Mouse (Mus musculus) limb, embryonic 13.5 days (tissue): ENCODE data around the gene Meis2. TPM values are rescaled to one million over a fixed set of nuclear protein-coding genes. Genes with fewer than 3 reads are reported as not detected.

Source experiments
- ATAC-seq: fragments of 200-750 bp; cut with Nextera tagmentation; 2 replicates; pipeline ENCODE4 v1.8.0; 2017; ENCODE audit warnings: low read depth, moderate number of reproducible peaks, moderate TSS enrichment; ENCODE audit not compliant: low FRiP score
- H3K27ac ChIP-seq: fragments of 300-500 bp; sonication (generic); 2 replicates; pipeline ENCODE4 v1.5.1; 2015; ENCODE audit warnings: inconsistent platforms, mild to moderate bottlenecking, moderate library complexity
- H3K27me3 ChIP-seq: fragments of 300-500 bp; sonication (generic); 2 replicates; pipeline ENCODE4 v1.6.1; 2015; ENCODE audit warnings: mild to moderate bottlenecking, inconsistent platforms
- H3K36me3 ChIP-seq: fragments of 300-500 bp; sonication (generic); 2 replicates; pipeline ENCODE4 v1.6.1; 2015; ENCODE audit warnings: inconsistent platforms, mild to moderate bottlenecking, moderate library complexity
- H3K4me1 ChIP-seq: fragments of 300-500 bp; sonication (generic); 2 replicates; pipeline ENCODE4 v1.6.1; 2015; ENCODE audit warnings: inconsistent platforms
- H3K4me2 ChIP-seq: fragments of 300-500 bp; sonication (generic); replicated peaks from 2 replicates; pipeline ENCODE4 v1.6.1; 2015; ENCODE audit warnings: inconsistent platforms, mild to moderate bottlenecking, moderate library complexity
- H3K4me3 ChIP-seq: fragments of 300-500 bp; sonication (generic); 2 replicates; pipeline ENCODE4 v1.5.1; 2015; ENCODE audit warnings: moderate library complexity, mild to moderate bottlenecking, inconsistent platforms
- H3K9ac ChIP-seq: fragments of 300-500 bp; sonication (generic); 2 replicates; pipeline ENCODE4 v1.6.1; 2015; ENCODE audit warnings: mild to moderate bottlenecking, inconsistent platforms
- H3K9me3 ChIP-seq: fragments of 300-500 bp; sonication (generic); 2 replicates; pipeline ENCODE4 v1.6.1; 2016; ENCODE audit warnings: inconsistent platforms
- WGBS: fragments of 180-500 bp; shearing (Covaris S2); methylation state at CpG from one replicate; pipeline ENCODE4 v1.1.7; 2015; 5-methylcytosine and 5-hydroxymethylcytosine counted together
- polyA plus RNA-seq: library from polyadenylated mRNA; unstranded; fragments of >200 nt; fragmentation: Nextera tagmentation; extraction: Ambion mirVana; gene quantifications from 2 replicates; pipeline ENCODE4 v1.2.1, GENCODE M21; 2015

The Meis2 gene
- polyA plus RNA-seq, 1 experiment from 2014 or later, result 18.6 TPM

DNA sequence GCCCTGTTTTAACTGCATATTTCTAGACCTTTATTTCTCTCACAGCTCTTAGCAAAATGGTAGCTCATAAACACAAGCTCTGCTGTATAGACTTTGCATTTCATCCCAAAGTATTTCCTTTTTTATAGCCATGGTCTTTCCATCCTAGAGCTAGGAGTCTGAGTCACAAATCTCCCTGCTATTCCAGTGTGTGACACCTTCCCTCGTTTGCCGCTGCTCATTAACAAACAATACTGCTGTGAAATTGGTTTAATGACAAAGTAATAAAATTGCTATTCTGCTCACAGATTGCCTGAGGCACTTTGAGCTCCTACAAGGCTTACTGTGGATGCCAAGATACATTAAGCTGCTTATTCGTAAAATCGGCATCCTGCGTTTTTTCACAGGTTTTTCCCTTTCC is 168.1 kb downstream of the Meis2 start:
- WGBS, result 8% methylated on average over 5 of the region's 5 CpGs
- Histone ChIP-seq H3K9me3 (no peaks in the 10 kb centered on the region), H3K9ac (no peak overlapping the region), H3K27ac (no peak overlapping the region), H3K27me3 (peaks cover 55% of the 10 kb centered on the region), H3K36me3 (no peaks in the 10 kb centered on the region), H3K4me3 (no peak overlapping the region), H3K4me1 (peaks cover 31% of the 10 kb centered on the region), H3K4me2 (peak overlapping the region; percentile 23; the same call in 1 of the 2 replicates)
- no peak for ATAC-seq

DNA sequence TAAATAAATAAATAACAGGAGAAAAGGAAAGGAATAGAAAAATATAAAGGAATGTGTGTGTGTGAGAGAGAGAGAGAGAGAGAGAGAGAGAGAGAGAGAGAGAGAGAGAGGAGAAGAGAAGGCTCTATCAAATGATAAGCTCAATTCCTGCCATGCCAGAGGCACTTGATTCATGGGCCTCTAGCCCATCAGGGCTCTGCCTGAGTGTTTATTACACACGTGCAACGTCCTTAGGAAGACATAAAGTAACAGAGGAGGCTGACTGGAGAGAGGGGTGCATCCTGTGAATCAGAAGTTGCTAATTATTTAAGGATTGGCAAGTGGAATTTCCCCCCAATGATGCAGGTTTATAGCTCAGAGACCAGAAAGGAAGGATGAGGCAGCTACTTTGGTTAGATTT is 168.6 kb downstream of the Meis2 start:
- Histone ChIP-seq H3K4me3 (no peak overlapping the region), H3K4me1 (peaks cover 31% of the 10 kb centered on the region), H3K27ac (no peak overlapping the region), H3K36me3 (no peaks in the 10 kb centered on the region), H3K27me3 (peaks cover 60% of the 10 kb centered on the region), H3K9ac (no peak overlapping the region), H3K4me2 (no peak overlapping the region), H3K9me3 (no peaks in the 10 kb centered on the region)
- ATAC-seq, result no peak
- 16% methylated on average over 2 of the region's 2 CpGs for WGBS

DNA sequence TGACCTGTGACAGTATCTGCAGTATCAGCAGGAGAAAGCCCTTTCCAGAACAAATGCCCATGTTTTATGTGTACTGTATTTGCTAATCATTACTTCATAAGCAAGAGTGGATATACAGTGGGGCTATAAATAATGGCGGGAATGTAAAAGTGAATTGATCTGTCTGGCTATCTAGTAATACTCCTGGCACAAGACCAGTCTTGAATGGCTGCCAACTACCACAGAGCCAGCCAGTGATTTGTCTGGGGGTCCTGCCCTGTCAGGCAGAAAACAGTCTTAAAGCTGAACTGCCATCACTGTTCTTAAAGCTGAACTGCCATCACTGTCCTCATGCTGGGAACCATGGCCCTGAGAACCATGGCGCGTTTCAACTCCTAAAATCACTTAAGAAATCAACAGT is 169.9 kb downstream of the Meis2 start:
- peaks cover 69% of the 10 kb centered on the region for H3K27me3 ChIP-seq
- H3K27ac ChIP-seq, result no peak overlapping the region
- 0 out of 2 replicates have a peak, but pooled peaks have one; percentile 6 for ATAC-seq
- WGBS, result 75% methylated on average over 3 of the region's 3 CpGs
- 0 out of 2 replicates have a peak overlapping the region, but pooled peaks have one; percentile 7 for H3K4me2 ChIP-seq
- H3K4me3 ChIP-seq, result no peak overlapping the region
- no peaks in the 10 kb centered on the region for H3K9me3 ChIP-seq
- no peaks in the 10 kb centered on the region for H3K36me3 ChIP-seq
- no peak overlapping the region for H3K9ac ChIP-seq
- H3K4me1 ChIP-seq, result peaks cover 31% of the 10 kb centered on the region

DNA sequence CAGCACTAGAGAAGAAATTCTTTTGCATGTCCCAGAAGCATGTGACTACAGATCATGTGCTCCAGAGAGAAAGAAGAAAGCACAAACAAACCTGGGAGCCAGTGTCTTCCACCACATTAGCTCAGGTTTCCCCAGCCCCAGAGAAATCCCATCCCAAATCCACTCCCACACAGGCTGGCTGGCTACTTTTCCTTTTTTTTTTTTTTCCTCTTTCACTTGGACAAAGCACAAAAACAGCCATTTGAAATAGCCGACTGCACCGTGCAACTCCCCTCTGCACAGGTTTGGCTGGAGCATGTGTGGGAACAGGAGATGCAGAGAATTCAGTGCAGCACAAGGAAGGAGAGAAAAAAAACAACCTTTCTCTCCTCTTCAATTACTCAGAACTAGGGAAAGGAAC is 170.4 kb downstream of the Meis2 start:
- no peak overlapping the region for H3K27ac ChIP-seq
- H3K9ac ChIP-seq, result no peak overlapping the region
- no peaks in the 10 kb centered on the region for H3K9me3 ChIP-seq
- ATAC-seq, result 0 out of 2 replicates have a peak, but pooled peaks have one; percentile 33
- no peaks in the 10 kb centered on the region for H3K36me3 ChIP-seq
- H3K4me1 ChIP-seq, result peaks cover 31% of the 10 kb centered on the region
- no peak overlapping the region for H3K4me3 ChIP-seq
- peaks cover 67% of the 10 kb centered on the region for H3K27me3 ChIP-seq
- WGBS, result 38% methylated on average over 2 of the region's 2 CpGs
- 0 out of 2 replicates have a peak overlapping the region, but pooled peaks have one; percentile 7 for H3K4me2 ChIP-seq

DNA sequence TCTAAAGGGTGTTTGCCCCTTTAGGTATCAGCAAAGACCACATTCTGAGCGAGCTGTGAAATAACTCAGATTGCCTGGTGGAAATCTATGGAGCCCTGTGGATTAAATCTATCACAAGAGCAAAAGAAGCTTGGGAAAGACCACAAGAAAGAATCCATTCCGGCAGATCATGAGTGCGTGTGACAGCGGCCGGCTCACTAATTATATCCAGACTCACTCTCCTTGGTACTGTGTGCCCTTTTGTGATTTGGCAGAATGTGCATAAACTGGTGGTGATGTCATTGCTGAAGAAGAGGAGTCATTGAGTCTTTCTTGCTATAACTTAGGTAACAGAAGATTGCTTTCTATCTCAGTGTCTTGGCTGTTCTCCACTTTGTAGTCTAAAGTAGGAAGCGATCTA is 172.5 kb downstream of the Meis2 start:
- Histone ChIP-seq H3K36me3 (no peaks in the 10 kb centered on the region), H3K4me1 (peaks cover 24% of the 10 kb centered on the region), H3K4me2 (no peak overlapping the region), H3K4me3 (no peak overlapping the region), H3K27ac (no peak overlapping the region), H3K27me3 (peaks cover 68% of the 10 kb centered on the region), H3K9me3 (no peaks in the 10 kb centered on the region), H3K9ac (no peak overlapping the region)
- ATAC-seq, result no peak
- WGBS, result 41% methylated on average over 6 of the region's 6 CpGs

DNA sequence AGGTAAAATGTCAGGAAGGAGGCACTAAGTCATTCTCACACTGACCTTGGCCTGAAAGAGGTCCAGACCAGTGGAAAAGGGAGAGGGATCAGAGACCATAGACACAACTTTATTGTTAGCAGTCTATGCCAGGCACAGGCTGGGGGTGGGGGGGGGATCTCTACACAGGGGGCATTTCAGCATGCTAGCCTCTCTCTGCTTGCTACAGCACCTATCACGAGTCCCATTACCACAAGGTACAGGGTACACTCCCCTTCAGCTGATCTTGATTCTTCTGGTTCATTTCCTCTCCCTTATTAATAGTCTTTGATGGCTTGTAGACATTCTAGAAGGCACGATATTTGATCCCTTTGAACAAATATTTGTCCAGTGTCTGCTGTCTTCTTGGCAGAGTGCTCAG is 174.9 kb downstream of the Meis2 start:
- 62% methylated on average over 2 of the region's 2 CpGs for WGBS
- Histone ChIP-seq H3K27me3 (peaks cover 78% of the 10 kb centered on the region), H3K9ac (no peak overlapping the region), H3K36me3 (no peaks in the 10 kb centered on the region), H3K9me3 (no peaks in the 10 kb centered on the region), H3K27ac (no peak overlapping the region), H3K4me2 (no peak overlapping the region), H3K4me3 (no peak overlapping the region), H3K4me1 (peaks cover 12% of the 10 kb centered on the region)
- no peak for ATAC-seq

DNA sequence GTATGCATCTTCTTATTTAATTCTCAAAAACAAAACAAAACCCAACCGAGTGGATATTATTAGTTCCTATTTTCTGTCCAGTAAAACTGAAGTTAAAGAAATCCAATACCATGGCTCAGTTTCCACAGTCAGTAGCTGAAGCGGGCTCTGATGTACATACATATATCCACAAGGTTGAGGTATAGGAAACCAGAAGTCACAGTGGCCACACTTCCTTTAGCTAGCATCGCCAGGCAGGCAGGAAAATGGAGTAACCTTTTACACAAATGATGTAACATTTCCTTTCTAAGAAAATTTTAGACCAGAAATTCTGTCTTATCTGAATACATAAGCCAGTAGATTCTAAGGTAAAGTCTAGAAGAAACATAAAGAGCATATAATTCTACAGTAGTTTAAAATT is 175.6 kb downstream of the Meis2 start:
- no peaks in the 10 kb centered on the region for H3K9me3 ChIP-seq
- no peak overlapping the region for H3K27ac ChIP-seq
- peaks cover 5% of the 10 kb centered on the region; the same call in 1 of the 2 replicates for H3K4me1 ChIP-seq
- H3K4me2 ChIP-seq, result no peak overlapping the region
- peaks cover 73% of the 10 kb centered on the region for H3K27me3 ChIP-seq
- H3K4me3 ChIP-seq, result no peak overlapping the region
- WGBS, result 81% methylated on average over 3 of the region's 3 CpGs
- no peak for ATAC-seq
- no peak overlapping the region for H3K9ac ChIP-seq
- no peaks in the 10 kb centered on the region for H3K36me3 ChIP-seq

DNA sequence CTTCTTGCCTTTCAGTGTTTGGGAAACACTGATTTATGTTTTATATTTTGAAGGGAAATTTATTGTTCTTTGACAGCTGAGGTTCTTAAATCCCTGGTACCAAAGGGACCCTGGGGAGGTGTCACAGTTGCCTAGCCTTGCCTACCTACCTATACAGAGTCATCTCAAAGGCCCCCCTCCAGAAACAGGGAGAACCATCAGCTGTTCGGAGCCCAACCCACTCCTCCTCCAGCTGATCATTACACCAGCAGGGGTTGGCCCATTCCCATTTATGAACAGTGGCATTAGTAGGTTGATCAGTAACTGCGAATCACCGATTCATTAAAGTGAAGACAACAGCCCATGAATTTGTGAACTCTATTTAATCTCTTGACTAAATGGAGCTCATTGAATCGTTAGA is 176.4 kb downstream of the Meis2 start:
- ATAC-seq, result no peak
- H3K9me3 ChIP-seq, result no peaks in the 10 kb centered on the region
- 0 out of 2 replicates have a peak, but pooled peaks cover 3% of the 10 kb centered on the region for H3K4me1 ChIP-seq
- WGBS, result 84% methylated on average over 4 of the region's 4 CpGs
- no peak overlapping the region for H3K27ac ChIP-seq
- no peaks in the 10 kb centered on the region for H3K36me3 ChIP-seq
- no peak overlapping the region for H3K4me3 ChIP-seq
- H3K9ac ChIP-seq, result no peak overlapping the region
- peaks cover 71% of the 10 kb centered on the region for H3K27me3 ChIP-seq
- H3K4me2 ChIP-seq, result no peak overlapping the region

GRCm38 (mm10) chr2:115888336-115889077 is 177.1 kb downstream of the Meis2 start:
- Histone ChIP-seq H3K4me2 (no peak overlapping the region), H3K27me3 (peaks cover 66% of the 10 kb centered on the region), H3K36me3 (no peaks in the 10 kb centered on the region), H3K9ac (no peak overlapping the region), H3K9me3 (no peaks in the 10 kb centered on the region), H3K4me3 (no peak overlapping the region), H3K27ac (no peak overlapping the region), H3K4me1 (0 out of 2 replicates have a peak, but pooled peaks cover 3% of the 10 kb centered on the region)
- ATAC-seq, result no peak
- 25% methylated on average over 5 of the region's 5 CpGs for WGBS

DNA sequence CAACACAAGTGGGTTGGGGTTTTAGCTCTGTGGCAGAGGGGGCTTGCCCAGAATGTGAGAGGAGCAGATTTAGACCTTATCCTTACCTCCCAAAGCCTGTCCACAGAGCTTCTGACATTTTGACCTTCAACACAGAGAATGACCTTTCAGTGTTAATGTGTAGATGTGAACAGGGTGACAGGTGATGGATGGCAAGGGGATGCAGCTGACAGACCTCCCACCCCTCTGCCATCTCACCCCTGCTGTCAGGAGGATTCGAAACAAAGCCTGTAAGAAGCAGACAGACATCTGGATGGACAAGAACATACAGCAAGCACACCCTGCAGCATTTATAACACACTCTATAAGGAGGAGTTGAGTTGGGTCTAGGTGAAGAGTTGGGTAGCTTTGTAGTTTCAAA is 178.0 kb downstream of the Meis2 start:
- H3K9me3 ChIP-seq, result no peaks in the 10 kb centered on the region
- ATAC-seq, result no peak
- peaks cover 64% of the 10 kb centered on the region for H3K27me3 ChIP-seq
- WGBS, result 33% methylated on average over 1 of the region's 1 CpGs
- no peaks in the 10 kb centered on the region for H3K36me3 ChIP-seq
- no peak overlapping the region for H3K27ac ChIP-seq
- H3K4me3 ChIP-seq, result no peak overlapping the region
- H3K9ac ChIP-seq, result no peak overlapping the region
- H3K4me1 ChIP-seq, result 0 out of 2 replicates have a peak, but pooled peaks cover 3% of the 10 kb centered on the region
- no peak overlapping the region for H3K4me2 ChIP-seq

DNA sequence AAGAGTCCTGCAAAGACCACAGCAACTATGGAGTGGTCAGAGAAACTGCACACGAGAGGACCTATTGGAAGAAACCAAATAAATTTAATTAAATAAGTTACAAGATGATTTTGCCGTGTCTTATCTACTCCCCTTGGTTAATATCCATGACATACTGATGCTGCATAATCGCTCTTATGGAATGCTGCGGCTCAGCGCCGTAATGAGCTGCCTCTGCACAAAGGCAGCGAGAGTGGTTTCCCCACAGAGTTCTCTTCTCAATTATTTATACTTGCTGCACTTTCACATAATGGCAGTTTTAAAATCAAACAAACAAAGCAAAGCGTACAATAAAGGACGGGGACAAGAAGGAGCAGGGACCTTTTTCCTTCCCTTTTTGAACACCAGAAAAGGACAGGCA is 181.5 kb downstream of the Meis2 start:
- Histone ChIP-seq H3K4me2 (no peak overlapping the region), H3K9me3 (no peaks in the 10 kb centered on the region), H3K9ac (no peak overlapping the region), H3K4me3 (no peak overlapping the region), H3K27ac (no peak overlapping the region), H3K36me3 (no peaks in the 10 kb centered on the region), H3K27me3 (peaks cover 50% of the 10 kb centered on the region), H3K4me1 (peaks cover 8% of the 10 kb centered on the region; the same call in 1 of the 2 replicates)
- no peak for ATAC-seq
- 82% methylated on average over 9 of the region's 9 CpGs for WGBS

- no peak for ATAC-seq
- Histone ChIP-seq H3K27ac (no peak overlapping the region), H3K9ac (no peak overlapping the region), H3K9me3 (no peaks in the 10 kb centered on the region), H3K4me2 (no peak overlapping the region), H3K27me3 (peaks cover 52% of the 10 kb centered on the region), H3K4me1 (peaks cover 6% of the 10 kb centered on the region; the same call in 1 of the 2 replicates), H3K36me3 (no peaks in the 10 kb centered on the region), H3K4me3 (no peak overlapping the region)
- WGBS, result 69% methylated on average over 10 of the region's 10 CpGs
Measured at GRCm38 (mm10) chr2:115883520-115883919, 182.1 kb downstream of the Meis2 start.
